Mouse (Mus musculus) thymus, adult 2 months (tissue): ENCODE results near the gene Grn.

Experiments
- CTCF ChIP-seq: fragments of 200-500 bp; IDR thresholded peaks from 2 replicates; pipeline ENCODE4 v1.5.1; 2012; ENCODE audit warnings: mild to moderate bottlenecking, control low read depth, low read length, moderate library complexity, borderline replicate concordance; ENCODE audit not compliant: control insufficient read depth, poor library complexity, insufficient read depth; ENCODE audit errors: extremely low read depth
- POLR2A ChIP-seq: fragments of 200-500 bp; IDR thresholded peaks from 2 replicates; pipeline ENCODE4 v1.6.1; 2012; ENCODE audit warnings: mild to moderate bottlenecking, low read length, control low read depth, moderate library complexity; ENCODE audit not compliant: control insufficient read depth, poor library complexity, insufficient read depth; ENCODE audit errors: extremely low read depth

GRCm38 (mm10) chr11:102381341-102382100 is 48.6 kb upstream of the Grn start:
- TF ChIP-seq CTCF: no peak
- no peak for TF ChIP-seq POLR2A
